Mouse (Mus musculus) liver, adult 2 months (tissue): ENCODE measurements at regions not wholly inside any gene's neighbourhood (a gene's known extent, or its start where the extent isn't known, plus 50 kb on each side); places are given as distances from the start of the nearest gene placed in this dataset.

ENCODE experiments used
- CTCF ChIP-seq: fragments of 200-500 bp; IDR thresholded peaks from 2 replicates; pipeline ENCODE4 v1.5.1; 2011; ENCODE audit warnings: low read depth, low read length, control low read depth
- POLR2A ChIP-seq: fragments of 200-500 bp; IDR thresholded peaks from 2 replicates; pipeline ENCODE4 v1.6.1; 2011; ENCODE audit warnings: low read length, control low read depth; ENCODE audit not compliant: insufficient read depth; ENCODE audit errors: extremely low read depth

GRCm38 (mm10) chr10:126385644-126386043 lies 419.7 kb downstream of the Lrig3 start:
- TF ChIP-seq POLR2A (no peak), CTCF (no peak)
